Mouse (Mus musculus) megakaryocyte, embryonic 14.5 days (primary cell): Measurements from ENCODE around the gene Cntnap2.

Experiments used
- FLI1 ChIP-seq: IDR thresholded peaks from 2 replicates; pipeline ENCODE4 v1.6.1; 2012; ENCODE audit warnings: low read length, inconsistent platforms, mixed read lengths
- GATA1 ChIP-seq: IDR thresholded peaks from 3 replicates; pipeline ENCODE4 v1.6.1; 2012; ENCODE audit warnings: mixed read lengths, low read length, inconsistent platforms, borderline replicate concordance

DNA sequence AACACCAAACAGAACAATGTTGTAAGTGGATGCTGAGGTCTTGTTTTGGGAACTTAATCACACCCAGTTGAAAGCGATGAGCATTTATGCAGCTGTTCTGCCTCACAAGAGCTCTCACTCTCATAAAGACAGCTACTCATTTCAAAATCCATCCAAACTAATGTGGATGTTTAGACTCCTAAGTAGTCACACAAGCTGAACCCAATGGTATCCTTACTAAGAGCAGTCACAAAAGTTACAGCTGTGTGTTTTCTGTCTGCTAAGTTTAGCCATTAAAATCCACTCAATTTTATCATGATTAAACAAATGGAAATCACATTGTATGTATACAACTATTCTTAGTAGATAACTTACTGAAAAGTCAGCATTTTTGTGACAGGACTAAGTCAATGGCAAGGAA lies 1173.7 kb downstream of the Cntnap2 start:
- TF ChIP-seq GATA1 = no peak
- TF ChIP-seq FLI1 = no peak
